Mouse (Mus musculus) ES-Bruce4 (cell line): ENCODE measurements around the gene Rdh5. TPM values are rescaled to one million over a fixed set of nuclear protein-coding genes. Genes with fewer than 3 reads are reported as not detected.

ENCODE experiments used
- H3K27ac ChIP-seq: 2 replicates; pipeline ENCODE4 v1.5.1; 2012; ENCODE audit warnings: low read length, inconsistent platforms; ENCODE audit not compliant: insufficient read depth
- H3K27me3 ChIP-seq: 2 replicates; pipeline ENCODE4 v1.6.1; 2012; ENCODE audit warnings: mild to moderate bottlenecking, low read length, inconsistent platforms; ENCODE audit not compliant: control insufficient read depth, poor library complexity, insufficient read depth, severe bottlenecking
- H3K36me3 ChIP-seq: 2 replicates; pipeline ENCODE4 v1.6.1; 2012; ENCODE audit warnings: inconsistent platforms, mild to moderate bottlenecking, low read length, moderate library complexity; ENCODE audit not compliant: control insufficient read depth, poor library complexity, insufficient read depth, severe bottlenecking
- H3K4me1 ChIP-seq: one replicate; pipeline ENCODE4 v1.8.1; 2011; ENCODE audit warnings: low read length; ENCODE audit not compliant: control insufficient read depth, insufficient read depth
- H3K4me3 ChIP-seq: 2 replicates; pipeline ENCODE4 v1.5.1; 2011; ENCODE audit warnings: low read depth, mild to moderate bottlenecking, low read length
- H3K9ac ChIP-seq: 2 replicates; pipeline ENCODE4 v1.6.1; 2012; ENCODE audit warnings: low read depth, mild to moderate bottlenecking, inconsistent platforms; ENCODE audit not compliant: poor library complexity, severe bottlenecking
- H3K9me3 ChIP-seq: replicated peaks from 2 replicates; pipeline ENCODE4 v1.6.1; 2012; ENCODE audit warnings: mild to moderate bottlenecking, low read length, inconsistent platforms; ENCODE audit not compliant: control insufficient read depth, poor library complexity, insufficient read depth, severe bottlenecking
- CTCF ChIP-seq: IDR thresholded peaks from one replicate; pipeline ENCODE4 v1.8.1; 2011; ENCODE audit warnings: low read depth, low read length
- EP300 ChIP-seq: IDR thresholded peaks from 2 replicates; pipeline ENCODE4 v1.6.1; 2011; ENCODE audit warnings: low read depth, low read length; ENCODE audit not compliant: insufficient read depth
- POLR2A ChIP-seq: IDR thresholded peaks from one replicate; pipeline ENCODE4 v1.8.1; 2011; ENCODE audit warnings: low read length; ENCODE audit not compliant: insufficient read depth
- polyA plus RNA-seq: library from polyadenylated mRNA; stranded (reverse); fragments of >200 nt; gene quantifications from 2 replicates; pipeline ENCODE4 v1.2.4, GENCODE M21; 2011; ENCODE audit warnings: low read depth; ENCODE audit not compliant: missing spikeins, insufficient read depth, insufficient read length

Gene Rdh5
- polyA plus RNA-seq, 1 experiment, result 3.5 TPM

DNA sequence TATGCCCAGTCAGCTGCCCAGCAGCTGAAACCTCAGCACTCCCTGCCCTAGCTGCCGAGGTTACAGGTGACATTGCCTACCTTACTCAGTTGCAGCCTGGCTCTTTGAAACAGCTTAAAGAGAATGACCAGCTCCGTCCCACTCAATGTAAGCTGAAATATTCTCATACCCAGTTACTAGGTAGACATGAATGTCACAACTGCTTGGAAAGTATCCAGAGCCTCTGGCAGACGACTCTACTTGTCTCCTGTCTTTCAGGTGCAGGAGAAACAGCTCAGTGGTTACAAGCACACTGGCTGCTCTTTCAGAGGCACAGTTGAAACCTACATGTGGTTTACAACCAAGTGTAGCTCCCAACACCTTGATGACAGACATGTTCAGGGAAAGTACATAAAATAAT lies 52.3 kb downstream of the Rdh5 start:
- H3K36me3 ChIP-seq, result peaks cover 66% of the 10 kb centered on the region

DNA sequence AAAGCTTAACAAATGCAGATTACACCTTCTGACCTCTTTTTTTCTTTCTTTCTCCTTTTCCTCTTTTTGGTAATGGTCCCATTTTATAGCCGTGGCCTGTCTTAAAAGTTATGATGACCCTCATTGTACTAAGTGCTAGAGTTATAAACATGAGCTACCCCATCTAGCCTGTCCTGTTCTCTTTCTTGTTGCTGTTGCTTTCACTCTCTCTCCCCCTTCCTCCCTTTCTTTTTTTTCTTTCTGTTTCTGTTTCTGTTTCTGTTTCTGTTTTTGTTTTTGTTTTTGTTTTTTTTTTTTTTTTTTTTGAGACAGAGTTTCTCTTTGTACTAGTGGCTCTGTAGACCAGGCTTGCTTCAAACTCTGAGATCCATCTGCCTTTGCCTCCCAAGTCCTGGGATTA lies 56.2 kb downstream of the Rdh5 start:
- Histone ChIP-seq H3K27me3 (no peaks in the 10 kb centered on the region), H3K9me3 (no peaks in the 10 kb centered on the region), H3K4me3 (no peak overlapping the region), H3K36me3 (peaks cover 48% of the 10 kb centered on the region), H3K4me1 (peaks cover 1% of the 10 kb centered on the region), H3K27ac (no peak overlapping the region), H3K9ac (no peak overlapping the region)
- TF ChIP-seq CTCF (no peak), EP300 (no peak), POLR2A (no peak)

More for the DNA sequence above, 52.3 kb downstream of the Rdh5 start:
- no peak overlapping the region for H3K9ac ChIP-seq
- TF ChIP-seq EP300 (no peak), CTCF (no peak), POLR2A (no peak)
- peaks cover 1% of the 10 kb centered on the region for H3K4me1 ChIP-seq
- H3K27me3 ChIP-seq, result no peaks in the 10 kb centered on the region
- no peaks in the 10 kb centered on the region for H3K9me3 ChIP-seq
- no peak overlapping the region for H3K4me3 ChIP-seq
- no peak overlapping the region for H3K27ac ChIP-seq

- Histone ChIP-seq H3K9me3 (no peaks in the 10 kb centered on the region), H3K9ac (no peak overlapping the region), H3K27ac (no peak overlapping the region), H3K4me3 (no peak overlapping the region), H3K27me3 (no peaks in the 10 kb centered on the region), H3K36me3 (peaks cover 47% of the 10 kb centered on the region), H3K4me1 (peaks cover 1% of the 10 kb centered on the region)
- TF ChIP-seq EP300, result no peak
- no peak for TF ChIP-seq CTCF
- no peak for TF ChIP-seq POLR2A
These were observed 56.6 kb downstream of the Rdh5 start for GRCm38 (mm10) chr10:128866042-128866441.

Other genes with a start within 250 kb of the Rdh5 start
- gene Suox, start 248.8 kb downstream of the Rdh5 start, polyA plus RNA-seq, result 14.3 and 14.4 TPM in 2 replicates
- 79.0 and 83.6 TPM in 2 replicates for gene Rab5b, start 226.6 kb downstream of the Rdh5 start, polyA plus RNA-seq
- 3.0 TPM in 2 replicates for gene Pmel, start 218.7 kb downstream of the Rdh5 start, polyA plus RNA-seq
- gene Cdk2, start 217.9 kb downstream of the Rdh5 start, polyA plus RNA-seq, result 81.4 and 82.7 TPM in 2 replicates
- gene Dgka, start 178.0 kb downstream of the Rdh5 start, polyA plus RNA-seq, result 44.7 and 46.7 TPM in 2 replicates
- gene Pym1, start 175.0 kb downstream of the Rdh5 start, polyA plus RNA-seq, result 53.8 and 56.0 TPM in 2 replicates
- 0.46 and 1.5 TPM in 2 replicates for gene Mmp19, start 132.0 kb downstream of the Rdh5 start, polyA plus RNA-seq
- 41.3 and 45.5 TPM in 2 replicates for gene Dnajc14, start 118.8 kb downstream of the Rdh5 start, polyA plus RNA-seq
- gene Tmem198b, start 118.5 kb downstream of the Rdh5 start, polyA plus RNA-seq, result 12.3 and 12.6 TPM in 2 replicates
- gene Sarnp, start 105.6 kb downstream of the Rdh5 start, polyA plus RNA-seq, result 269 and 288 TPM in 2 replicates
- gene Ormdl2, start 101.2 kb downstream of the Rdh5 start, polyA plus RNA-seq, result 63.2 and 69.2 TPM in 2 replicates
- gene Gdf11, start 31.2 kb downstream of the Rdh5 start, polyA plus RNA-seq, result 2.8 and 3.0 TPM in 2 replicates
- 116 and 130 TPM in 2 replicates for gene Cd63, start 21.9 kb downstream of the Rdh5 start, polyA plus RNA-seq
- gene Bloc1s1, start 1.1 kb upstream of the Rdh5 start, polyA plus RNA-seq, result 36.7 and 44.5 TPM in 2 replicates
- 1.6 and 3.2 TPM in 2 replicates for gene Itga7, start 10.9 kb upstream of the Rdh5 start, polyA plus RNA-seq
- not detected in 2 replicates for gene Mettl7b, start 38.1 kb upstream of the Rdh5 start, polyA plus RNA-seq
- not detected in 2 replicates for gene Olfr9, start 66.5 kb upstream of the Rdh5 start, polyA plus RNA-seq
- not detected in 2 replicates for gene Olfr763, start 87.9 kb upstream of the Rdh5 start, polyA plus RNA-seq
- not detected in 2 replicates for gene Olfr764-ps1, start 117.0 kb upstream of the Rdh5 start, polyA plus RNA-seq
- not detected in 2 replicates for gene Olfr765, start 127.1 kb upstream of the Rdh5 start, polyA plus RNA-seq
- not detected in 2 replicates for gene Olfr766-ps1, start 146.1 kb upstream of the Rdh5 start, polyA plus RNA-seq
- gene Olfr767, start 160.0 kb upstream of the Rdh5 start, polyA plus RNA-seq, result not detected in 2 replicates
- gene Olfr768, start 176.5 kb upstream of the Rdh5 start, polyA plus RNA-seq, result not detected in 2 replicates
- gene Olfr769, start 195.0 kb upstream of the Rdh5 start, polyA plus RNA-seq, result not detected in 2 replicates
- not detected in 2 replicates for gene Olfr770, start 216.1 kb upstream of the Rdh5 start, polyA plus RNA-seq
- not detected in 2 replicates for gene Olfr771, start 241.9 kb upstream of the Rdh5 start, polyA plus RNA-seq